26 mouse cellular contexts compared by ENCODE assay signal in the genomic region with DNA sequence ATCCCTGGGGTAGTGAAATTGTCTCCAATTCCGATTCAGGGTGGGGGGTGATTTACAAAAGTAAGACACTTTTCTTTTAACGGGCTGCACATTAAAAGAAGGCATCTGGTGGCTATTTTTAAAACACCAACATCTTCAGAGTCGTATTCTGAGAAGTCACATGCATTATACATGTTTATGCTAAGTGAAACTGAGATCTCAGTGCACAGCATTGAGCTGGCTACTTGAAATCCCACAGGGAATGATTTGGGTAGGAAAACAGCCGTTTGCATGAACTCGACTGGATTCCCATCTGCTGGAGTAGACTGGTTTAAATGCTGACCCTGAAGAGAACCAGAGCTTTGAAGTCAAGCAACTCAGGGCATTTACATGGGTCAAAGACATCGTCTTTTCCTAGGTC.
A peak's percentile ranks its signal among the peaks of the same experiment; 100 is the strongest.
DNase-seq lines count a peak whose midpoint lies in the region; ATAC-seq and TF ChIP-seq lines count a peak whose summit lies in the region.
"Had no signal": no experiment of that assay in that cellular context is flagged by ENCODE, and none has a peak within 500 bp of the region (broad histone marks: within the 10 kb centered on the region; RNA-seq: fewer than 3 reads in every experiment).

No protein-coding gene starts in this region.

- no peak overlapping the region for H3K27ac ChIP-seq in lung, embryonic 14.5 days (ENCODE audit: low read depth)
- H3K27ac ChIP-seq in embryonic facial prominence, embryonic 14.5 days (replicated peaks; ENCODE audit: low read depth, low read length): no peak overlapping the region
- H3K27ac ChIP-seq in intestine, embryonic 15.5 days: no peak overlapping the region
- H3K27ac ChIP-seq: embryonic facial prominence, embryonic 13.5 days; heart, embryonic 13.5 days; hindbrain, embryonic 13.5 days; layer of hippocampus, adult 2 months; liver, embryonic 13.5 days; lung, embryonic 15.5 days had no signal

- peak; percentile 69 for ATAC-seq in frontal cortex, adult (ENCODE audit: low TSS enrichment)
- no peak for ATAC-seq in lung, embryonic 14.5 days (ENCODE audit: insufficient read depth)
- no peak for ATAC-seq in embryonic facial prominence, embryonic 14.5 days (ENCODE audit: low read depth)
- no peak for ATAC-seq in intestine, embryonic 15.5 days
- ATAC-seq: Patski had no signal

- no peak overlapping the region for H3K9ac ChIP-seq in lung, embryonic 14.5 days
- H3K9ac ChIP-seq in embryonic facial prominence, embryonic 14.5 days (ENCODE audit: low read depth, low read length): no peak overlapping the region
- no peak overlapping the region for H3K9ac ChIP-seq in intestine, embryonic 15.5 days
- H3K9ac ChIP-seq: embryonic facial prominence, embryonic 13.5 days; heart, embryonic 13.5 days; hindbrain, embryonic 13.5 days; liver, embryonic 13.5 days; lung, embryonic 15.5 days had no signal

- no peaks in the 10 kb centered on the region for H3K36me3 ChIP-seq in lung, embryonic 14.5 days (ENCODE audit: insufficient read depth)
- H3K36me3 ChIP-seq in embryonic facial prominence, embryonic 14.5 days (ENCODE audit: control insufficient read depth, insufficient read depth, low read length): no peaks in the 10 kb centered on the region
- H3K36me3 ChIP-seq in intestine, embryonic 15.5 days: no peaks in the 10 kb centered on the region
- H3K36me3 ChIP-seq: embryonic facial prominence, embryonic 13.5 days; G1E; heart, embryonic 13.5 days; hindbrain, embryonic 13.5 days; liver, embryonic 13.5 days; lung, embryonic 15.5 days had no signal

- H3K9me3 ChIP-seq in lung, embryonic 14.5 days (ENCODE audit: low read depth, low read length): no peaks in the 10 kb centered on the region
- H3K9me3 ChIP-seq in embryonic facial prominence, embryonic 14.5 days (ENCODE audit: control insufficient read depth, low read length): no peaks in the 10 kb centered on the region
- H3K9me3 ChIP-seq in intestine, embryonic 15.5 days: no peaks in the 10 kb centered on the region
- H3K9me3 ChIP-seq: embryonic facial prominence, embryonic 13.5 days; heart, embryonic 13.5 days; hindbrain, embryonic 13.5 days; liver, embryonic 13.5 days; lung, embryonic 15.5 days had no signal

- H3K4me3 ChIP-seq in lung, embryonic 14.5 days (ENCODE audit: low read depth, low read length): no peak overlapping the region
- H3K4me3 ChIP-seq in lung, adult 2 months (replicated peaks; ENCODE audit: extremely low read depth, low read depth, low read length): no peak overlapping the region
- H3K4me3 ChIP-seq in embryonic facial prominence, embryonic 14.5 days (ENCODE audit: low read depth, low read length): no peak overlapping the region
- no peak overlapping the region for H3K4me3 ChIP-seq in intestine, embryonic 15.5 days (replicated peaks)
- H3K4me3 ChIP-seq: embryonic facial prominence, embryonic 13.5 days; heart, embryonic 13.5 days; hindbrain, embryonic 13.5 days; layer of hippocampus, adult 2 months; liver, embryonic 13.5 days; lung, embryonic 15.5 days; megakaryocyte, embryonic 14.5 days had no signal

- H3K27me3 ChIP-seq in lung, embryonic 14.5 days (ENCODE audit: insufficient read depth, low read length): no peaks in the 10 kb centered on the region
- H3K27me3 ChIP-seq in embryonic facial prominence, embryonic 14.5 days (replicated peaks; ENCODE audit: control insufficient read depth, insufficient read depth, low read length): no peaks in the 10 kb centered on the region
- no peaks in the 10 kb centered on the region for H3K27me3 ChIP-seq in intestine, embryonic 15.5 days (replicated peaks)
- H3K27me3 ChIP-seq: CH12.LX; embryonic facial prominence, embryonic 13.5 days; heart, embryonic 13.5 days; liver, embryonic 13.5 days; lung, embryonic 15.5 days; megakaryocyte, embryonic 14.5 days had no signal

- TF ChIP-seq POLR2A in lung, adult 2 months (IDR thresholded peaks at IDR 0.05; ENCODE audit: borderline replicate concordance, extremely low read depth, low read depth, low read length): no peak

- no peaks in the 10 kb centered on the region for H3K4me1 ChIP-seq in lung, embryonic 14.5 days (ENCODE audit: insufficient read depth)
- no peaks in the 10 kb centered on the region for H3K4me1 ChIP-seq in lung, adult 2 months (ENCODE audit: control insufficient read depth, insufficient read depth, low read length)
- H3K4me1 ChIP-seq in embryonic facial prominence, embryonic 14.5 days (ENCODE audit: control insufficient read depth, insufficient read depth, low read length): no peaks in the 10 kb centered on the region
- no peaks in the 10 kb centered on the region for H3K4me1 ChIP-seq in intestine, embryonic 15.5 days (replicated peaks)
- H3K4me1 ChIP-seq: heart, embryonic 13.5 days; liver, embryonic 13.5 days; lung, embryonic 15.5 days; megakaryocyte, embryonic 14.5 days had no signal

- WGBS in lung, embryonic 14.5 days: 37% methylated on average over 6 of the region's 6 CpGs
- WGBS in lung, adult 2 months: 54% methylated on average over 6 of the region's 6 CpGs
- 26% methylated on average over 6 of the region's 6 CpGs for WGBS in embryonic facial prominence, embryonic 14.5 days
- WGBS in intestine, embryonic 15.5 days: 28% methylated on average over 6 of the region's 6 CpGs

- no peak for DNase-seq in frontal cortex, postnatal 10 days (ENCODE audit: low spot score in 2 of 2)
- DNase-seq in lung, embryonic 14.5 days: peak; percentile 4
- no peak for DNase-seq in lung, adult 2 months
- DNase-seq in embryo, embryonic 10.5 days (ENCODE audit: low spot score): peak; percentile 42
- peak; percentile 52 for DNase-seq in embryonic facial prominence, embryonic 14.5 days (ENCODE audit: low spot score)
- DNase-seq: adrenal gland, adult 8-10 months; B cell, adult 2 months; cerebellum, adult 8-10 months; cerebellum, postnatal 36 days; heart, postnatal 14 days; kidney, adult 2 months; kidney, postnatal 14 days; liver, embryonic 13.5 days; lung, postnatal 36 days; thymus, adult 2 months had no signal

- TF ChIP-seq CTCF in lung, embryonic 14.5 days (IDR thresholded peaks at IDR 0.05; ENCODE audit: low read depth): no peak
- no peak for TF ChIP-seq CTCF in lung, adult 2 months (IDR thresholded peaks at IDR 0.05; ENCODE audit: insufficient read depth, low read length)

- no peak overlapping the region for H3K4me2 ChIP-seq in lung, embryonic 14.5 days
- H3K4me2 ChIP-seq in embryonic facial prominence, embryonic 14.5 days (ENCODE audit: low read depth, low read length): no peak overlapping the region
- H3K4me2 ChIP-seq in intestine, embryonic 15.5 days (replicated peaks): no peak overlapping the region
- H3K4me2 ChIP-seq: embryonic facial prominence, embryonic 13.5 days; heart, embryonic 13.5 days; hindbrain, embryonic 13.5 days; liver, embryonic 13.5 days; lung, embryonic 15.5 days had no signal

Comparison
In these comparisons a context has a peak if more than half of its experiments do, and no peak if none do; other contexts are left out.
1. DNase-seq: peak in lung, embryonic 14.5 days (single experiment), embryo, embryonic 10.5 days (single experiment) and embryonic facial prominence, embryonic 14.5 days (single experiment); none in frontal cortex, postnatal 10 days (0 of 2) and lung, adult 2 months (single experiment).